Mouse (Mus musculus) lung, adult 2 months (tissue): ENCODE measurements around the gene Sema5b.

Source experiments
- CTCF ChIP-seq: fragments of 200-500 bp; IDR thresholded peaks from 2 replicates; pipeline ENCODE4 v1.5.1; 2011; ENCODE audit warnings: mild to moderate bottlenecking, low read length, control low read depth; ENCODE audit not compliant: insufficient read depth
- POLR2A ChIP-seq: fragments of 200-500 bp; IDR thresholded peaks from 2 replicates; pipeline ENCODE4 v1.6.1; 2011; ENCODE audit warnings: low read depth, mild to moderate bottlenecking, control low read depth, low read length, borderline replicate concordance; ENCODE audit errors: extremely low read depth

DNA sequence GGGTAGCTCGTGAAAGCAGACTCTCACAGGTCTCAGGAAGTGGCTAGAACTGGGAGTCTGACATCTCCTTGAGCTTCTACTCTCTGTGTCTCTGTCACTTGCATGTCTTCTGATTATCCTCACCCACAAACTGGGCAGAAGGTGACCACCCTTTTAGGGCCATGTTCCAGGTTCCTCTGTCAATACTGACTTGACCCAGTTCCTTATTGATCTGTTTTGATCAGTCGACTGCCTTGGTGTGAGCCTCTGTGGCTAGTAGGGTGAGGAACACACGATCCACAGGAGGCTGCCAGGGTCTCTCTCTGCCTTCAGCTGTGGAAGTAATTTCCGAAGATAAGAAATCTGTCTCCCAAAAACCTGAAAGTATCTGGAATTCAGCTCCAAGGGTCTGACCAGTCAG is 76.8 kb downstream of the Sema5b start:
- no peak for TF ChIP-seq CTCF
- no peak for TF ChIP-seq POLR2A
